Mouse (Mus musculus) left cerebral cortex, adult 18-20 months (tissue): ENCODE results near the gene Cux2. TPM values are rescaled to one million over a fixed set of nuclear protein-coding genes. Genes with fewer than 3 reads are reported as not detected.

Experiments
- DNase-seq, 2 experiments: peaks; one replicate each; pipeline ENCODE4 v3.0.0; 2021 to 2022; ENCODE audit warnings: low spot score in 2 of 2, mixed read lengths in 1 of 2
- long read RNA-seq, 2 experiments: library from polyadenylated mRNA; stranded (forward); transcript quantifications; one replicate each; pipeline ENCODE4 v2.0.0; 2021
- total RNA-seq, 2 experiments: library from RNA; stranded (reverse); gene quantifications; 2 replicates each; pipeline ENCODE4 v1.2.3; 2021

The Cux2 gene
- 100 to 1,000 TPM; 192 to 210 TPM for total RNA-seq
- long read RNA-seq, experiment 1, partial matches to known transcripts: 17 of 56 reads
- long read RNA-seq, experiment 1, other reads (novel, unspliced or antisense): 37 of 56 reads
- long read RNA-seq, experiment 2, full-length matches to known transcripts: 1 of 33 reads
- long read RNA-seq, experiment 2, partial matches to known transcripts: 5 of 33 reads
- long read RNA-seq, experiment 2, other reads (novel, unspliced or antisense): 27 of 33 reads

DNA sequence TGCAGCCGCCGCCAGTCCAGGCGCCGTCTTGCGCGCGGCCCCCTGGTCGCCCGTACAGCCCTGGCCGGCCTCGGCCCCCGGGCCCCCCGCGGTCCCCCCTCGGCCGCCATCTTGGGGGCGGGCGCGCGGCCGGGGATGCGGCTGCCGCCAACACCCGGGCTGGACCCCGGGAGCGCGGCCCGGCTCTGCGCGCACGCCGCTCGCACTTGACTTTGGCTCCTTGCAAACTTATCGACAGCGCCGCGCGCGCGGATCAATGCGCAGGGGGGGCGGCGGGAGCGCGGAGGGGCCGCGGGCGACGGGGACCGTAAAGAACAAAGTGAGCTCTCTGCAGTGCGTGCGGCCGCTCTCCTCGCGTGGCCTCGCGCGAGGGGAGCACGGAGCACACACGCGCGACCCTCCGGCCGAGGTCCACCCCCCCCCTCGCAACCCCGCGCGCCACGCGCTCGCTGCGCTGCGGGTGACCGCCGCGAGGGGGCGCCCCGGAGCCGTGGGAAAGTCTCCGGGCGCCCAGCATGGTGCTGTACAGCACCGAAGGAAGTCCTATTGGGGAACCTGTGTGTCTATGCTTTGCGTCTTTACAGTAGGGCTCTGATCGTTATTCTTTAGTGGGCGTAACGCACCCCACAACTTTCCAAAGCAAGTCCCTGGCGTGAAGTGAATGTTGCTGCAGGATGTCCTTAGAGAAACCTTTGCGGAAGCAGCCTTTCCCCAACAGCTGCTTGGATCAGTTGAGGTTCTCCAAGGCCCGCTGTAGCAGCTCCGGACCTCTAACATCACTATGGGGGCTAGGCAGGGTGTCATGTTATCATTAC lies at the start of gene Cux2:
Cux2 (minus strand) TSS at position 86 of the 815 bp plus-strand sequence.
- peak; percentile 66 to 70 for DNase-seq

DNA sequence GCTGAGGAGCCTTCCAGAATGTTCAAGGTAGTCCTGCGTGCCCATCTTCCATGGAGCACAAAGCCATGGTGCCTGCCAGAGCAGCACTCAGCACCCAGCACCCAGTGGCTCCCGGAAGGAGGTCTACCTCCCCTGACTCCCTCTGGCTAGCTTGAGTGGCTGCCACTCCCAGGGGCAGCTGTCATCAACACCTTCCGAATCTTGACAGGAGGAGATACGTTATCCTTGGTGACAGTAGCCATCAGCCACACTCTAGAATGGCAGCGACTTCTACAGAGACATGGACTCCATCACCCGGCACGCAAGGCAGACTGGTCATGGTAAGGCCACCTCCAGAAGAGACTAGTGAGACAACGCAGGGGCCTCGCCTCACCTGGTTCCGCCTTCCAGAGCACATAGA lies 44.5 kb upstream of the Cux2 start:
- DNase-seq: no peak

DNA sequence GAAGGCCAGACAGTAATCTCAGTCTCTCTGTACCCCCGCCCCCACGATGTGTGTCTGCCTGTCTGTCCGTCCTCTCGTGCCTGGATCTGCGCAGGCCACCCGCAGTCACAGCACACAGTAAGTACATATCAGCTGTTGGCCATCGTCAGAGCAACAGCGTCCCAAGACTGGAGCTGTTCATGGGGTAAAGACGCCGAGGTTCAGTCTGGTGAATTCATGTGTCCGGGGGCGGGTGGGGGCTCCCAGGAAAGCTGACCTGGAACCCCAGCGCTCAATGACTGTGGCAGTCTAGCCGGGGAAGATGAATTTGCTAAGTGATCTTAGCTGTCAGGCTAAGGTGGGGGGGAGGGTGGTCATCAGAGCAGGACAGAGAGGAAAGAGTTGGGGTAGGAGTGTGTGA lies 43.8 kb upstream of the Cux2 start:
- no peak for DNase-seq

DNA sequence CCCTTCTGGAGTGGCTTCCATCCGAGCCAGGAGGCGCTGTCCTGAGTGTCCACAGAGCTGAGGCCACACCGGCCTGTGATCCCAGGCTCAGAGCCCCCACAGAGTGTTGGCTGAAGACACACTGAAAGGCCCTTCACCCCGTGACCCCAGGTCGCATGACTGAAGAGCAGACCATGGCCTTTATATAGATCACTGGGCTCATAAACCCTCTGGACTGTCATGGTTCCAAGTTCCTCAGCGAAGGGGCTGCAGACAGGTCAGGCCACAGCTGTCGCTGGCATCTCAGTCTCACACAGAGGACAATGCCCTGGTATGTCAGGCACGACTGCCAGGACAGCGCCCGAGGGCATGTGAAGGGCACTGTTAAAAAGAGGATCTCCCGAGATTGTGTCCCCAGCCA lies 42.9 kb upstream of the Cux2 start:
- no peak for DNase-seq

DNA sequence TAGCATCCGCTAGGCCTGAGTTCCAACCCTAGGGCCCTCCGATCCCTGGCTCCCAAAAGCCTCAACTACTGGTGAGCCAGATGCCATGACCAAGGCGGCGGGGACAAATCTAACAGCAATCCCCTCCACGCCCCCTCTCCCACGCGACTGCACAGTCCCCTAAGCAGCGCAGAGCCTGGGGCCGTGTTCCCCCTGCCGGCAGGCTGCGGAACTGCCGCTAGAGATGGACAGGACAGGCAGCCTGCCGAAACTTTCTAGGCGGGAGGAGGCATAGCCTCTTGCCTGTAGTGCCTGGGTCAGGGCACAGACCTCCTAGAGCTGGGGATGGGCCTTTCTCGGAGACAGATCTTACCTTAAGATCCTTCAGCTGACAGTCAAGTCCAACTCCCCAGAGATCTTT lies 41.2 kb upstream of the Cux2 start:
- peak; percentile 48 to 56 for DNase-seq

DNA sequence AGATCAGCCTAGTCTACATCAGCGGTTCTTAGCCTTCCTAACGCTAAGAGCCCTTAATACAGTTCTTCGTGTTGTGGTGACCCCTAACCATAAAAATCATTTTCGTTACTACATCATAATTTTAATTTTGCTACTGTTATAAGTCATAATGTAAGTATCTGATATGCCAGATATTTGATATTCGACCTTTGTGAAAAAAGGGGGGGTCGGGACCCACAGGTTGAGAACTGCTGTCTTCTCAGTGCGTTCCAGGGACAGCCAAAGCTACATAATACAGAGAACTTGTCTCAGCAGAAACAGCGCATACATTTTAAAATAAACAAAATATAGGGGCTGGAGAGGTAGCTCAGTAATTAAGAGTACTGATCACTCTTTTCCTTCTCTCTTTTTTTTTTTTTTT lies 39.8 kb upstream of the Cux2 start:
- DNase-seq: no peak

DNA sequence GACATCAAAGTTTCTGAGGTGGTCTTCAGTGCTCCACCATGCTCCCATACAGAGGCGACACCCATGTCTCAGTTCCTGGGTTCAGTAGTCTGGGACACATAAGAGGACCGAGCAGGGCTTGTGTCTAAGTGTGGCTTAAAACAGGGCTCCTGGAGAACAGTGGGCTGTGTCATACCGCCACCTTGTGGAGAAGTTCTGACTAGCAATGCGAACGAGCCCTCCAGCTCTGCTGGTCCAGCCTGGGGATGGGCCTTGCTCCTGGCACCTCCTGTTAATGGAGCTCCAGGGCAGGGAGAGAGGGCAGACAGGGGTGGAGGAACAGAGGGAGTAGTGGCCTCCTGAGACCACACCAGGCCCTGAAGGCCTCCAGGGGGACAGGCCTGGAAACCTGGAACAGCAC lies 39.0 kb upstream of the Cux2 start:
- peak; percentile 88 to 90 for DNase-seq

DNA sequence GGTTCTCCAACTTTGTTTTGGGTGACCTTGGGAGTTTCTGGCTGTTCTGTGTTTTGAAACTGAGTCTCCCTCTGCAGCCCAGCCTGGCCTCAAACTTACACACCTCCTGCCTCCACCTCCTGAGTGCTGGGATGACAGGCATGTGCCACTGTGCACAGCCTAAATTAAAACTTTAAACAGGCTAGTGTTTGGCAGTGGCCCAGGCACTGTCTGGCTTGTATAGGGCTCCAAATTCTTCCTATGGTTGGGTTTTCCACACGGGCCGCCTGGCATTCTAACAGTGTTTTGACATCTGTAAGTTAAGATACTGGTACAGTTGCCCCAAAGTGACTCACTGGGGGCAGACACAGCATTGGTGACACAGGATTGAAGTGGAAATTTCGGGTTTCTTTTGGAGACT lies 36.2 kb upstream of the Cux2 start:
- DNase-seq: no peak

DNA sequence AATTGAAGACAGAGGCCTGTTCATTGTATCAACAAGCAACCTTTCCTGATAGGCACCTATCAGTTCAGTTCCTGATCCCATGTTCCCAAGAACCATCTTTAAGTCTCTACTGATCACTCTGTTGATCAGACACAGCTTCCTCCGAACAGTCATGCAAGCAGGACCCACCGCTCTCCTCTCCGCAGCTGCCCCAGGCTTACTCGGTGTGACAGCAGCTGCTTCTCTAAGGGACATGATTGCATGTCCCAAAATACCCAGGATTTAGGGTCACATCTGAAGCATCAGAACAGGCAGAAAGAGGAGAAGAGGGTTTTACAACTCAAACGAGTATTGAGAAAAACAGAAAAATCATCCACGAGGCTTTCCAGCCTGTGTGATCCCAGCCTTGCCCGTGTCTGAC lies 35.4 kb upstream of the Cux2 start:
- no peak for DNase-seq

DNA sequence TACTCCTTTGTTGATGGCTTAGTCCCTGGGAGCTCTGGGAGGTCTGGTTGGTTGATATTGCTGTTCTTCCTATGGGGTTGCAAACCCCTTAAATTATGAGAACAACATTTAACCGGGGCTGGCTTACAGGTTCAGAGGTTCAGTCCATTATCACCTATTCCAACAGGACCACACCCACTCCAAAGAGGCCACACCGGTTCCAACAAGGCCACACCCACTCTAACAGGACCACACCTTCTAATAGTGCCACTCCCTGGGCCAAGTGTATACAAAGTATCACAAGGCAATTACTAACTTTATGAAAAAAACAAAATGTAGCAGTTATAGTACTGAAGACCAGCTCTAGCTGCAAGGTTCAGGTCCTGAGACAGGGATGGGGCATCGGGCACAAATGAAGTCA lies 34.6 kb upstream of the Cux2 start:
- no peak for DNase-seq

DNA sequence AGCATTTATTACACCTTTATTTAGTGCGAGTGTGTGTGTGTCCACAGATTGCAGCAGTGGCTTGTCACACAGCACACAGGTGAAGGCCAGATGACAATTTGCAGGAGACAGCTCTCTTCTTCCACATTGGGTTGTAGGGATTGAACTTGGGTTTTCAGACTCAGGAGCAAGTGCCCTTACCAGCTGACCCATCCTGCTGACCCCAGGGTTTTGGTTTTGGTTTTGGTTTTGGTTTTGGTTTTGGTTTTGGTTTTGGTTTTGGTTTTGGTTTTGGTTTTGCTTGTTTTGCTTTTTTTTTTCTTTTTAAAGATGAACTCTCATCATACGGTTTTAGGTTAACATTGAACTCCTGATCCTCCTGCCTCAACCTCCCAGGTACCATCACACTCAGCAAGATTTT lies 33.4 kb upstream of the Cux2 start:
- no peak for DNase-seq

DNA sequence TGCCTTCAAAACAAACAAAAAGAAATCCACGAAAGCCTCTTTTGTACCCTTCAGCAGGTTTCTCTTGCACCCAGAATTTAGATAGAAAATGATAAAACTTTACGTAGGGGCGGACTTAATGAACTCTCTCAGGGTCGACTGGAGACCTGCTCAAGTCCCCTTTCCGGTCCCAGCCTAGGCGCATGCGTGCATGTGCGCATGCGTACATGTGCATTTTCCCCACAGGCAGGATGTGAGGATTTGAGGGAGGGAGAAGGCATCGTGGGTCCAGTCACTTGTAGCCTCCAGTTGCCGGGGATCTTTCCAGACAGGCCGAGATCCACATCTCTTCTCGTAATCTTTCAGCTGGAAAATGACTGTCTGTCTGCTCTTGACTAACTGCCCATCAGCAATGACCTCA lies 31.6 kb upstream of the Cux2 start:
- no peak for DNase-seq

DNA sequence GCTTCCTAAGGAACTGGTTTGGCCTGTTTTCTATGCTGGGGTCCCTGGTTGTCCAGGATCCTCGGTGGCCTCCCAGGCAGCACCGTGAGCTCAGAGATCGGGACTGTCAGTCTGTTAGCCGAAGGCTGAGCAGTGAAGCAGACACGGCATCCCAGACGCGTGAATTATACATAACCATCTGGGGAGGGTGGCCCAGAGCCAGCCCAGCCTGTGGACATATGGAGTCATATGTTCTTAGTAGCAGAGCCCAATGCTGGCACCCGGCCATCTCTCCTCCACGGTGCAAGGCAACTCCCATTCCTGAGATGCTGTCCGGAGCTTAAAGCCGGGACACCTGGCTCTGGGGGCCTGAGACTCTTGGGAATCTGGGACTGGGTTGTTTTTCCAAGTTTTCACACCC lies 31.0 kb upstream of the Cux2 start:
- DNase-seq: peak; percentile 82 to 84

DNA sequence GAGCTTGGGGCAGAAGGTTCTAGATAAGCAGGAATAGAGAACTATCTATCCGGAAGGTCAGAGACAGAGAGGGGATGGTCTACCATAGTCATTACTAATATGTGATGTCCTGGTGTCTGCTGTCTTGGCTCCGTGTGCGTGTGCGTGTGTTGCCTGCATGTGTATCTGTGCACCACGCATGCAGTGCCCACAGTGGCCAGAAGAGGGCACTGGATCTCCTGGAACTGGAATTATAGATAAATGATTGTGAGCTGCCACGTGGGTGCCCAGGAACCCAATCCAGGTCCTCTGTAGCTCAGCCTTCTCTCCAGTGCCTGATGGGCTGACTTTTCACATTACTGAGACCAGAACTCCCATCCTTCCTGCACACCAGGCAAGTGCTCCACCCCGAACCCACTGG lies 29.9 kb upstream of the Cux2 start:
- no peak for DNase-seq

DNA sequence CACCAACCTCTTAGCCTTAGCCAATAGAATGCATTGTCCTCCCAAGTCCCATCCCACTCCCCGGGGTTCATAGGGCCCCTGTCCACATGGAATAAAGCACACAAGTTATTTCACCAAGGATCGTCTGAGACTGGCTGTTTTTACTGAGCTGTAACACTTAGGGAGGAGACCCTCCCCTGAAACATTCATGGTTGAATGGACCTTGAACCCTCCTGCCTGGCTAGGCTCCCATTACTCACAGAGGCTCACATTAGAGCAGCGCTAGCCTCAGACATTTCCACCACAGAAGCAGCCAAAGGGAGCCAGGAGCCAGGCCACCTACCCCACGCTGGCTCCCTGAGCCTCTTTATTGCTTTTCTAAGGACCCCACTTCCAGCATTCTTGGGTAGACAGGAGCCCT lies 27.3 kb upstream of the Cux2 start:
- no peak for DNase-seq

DNA sequence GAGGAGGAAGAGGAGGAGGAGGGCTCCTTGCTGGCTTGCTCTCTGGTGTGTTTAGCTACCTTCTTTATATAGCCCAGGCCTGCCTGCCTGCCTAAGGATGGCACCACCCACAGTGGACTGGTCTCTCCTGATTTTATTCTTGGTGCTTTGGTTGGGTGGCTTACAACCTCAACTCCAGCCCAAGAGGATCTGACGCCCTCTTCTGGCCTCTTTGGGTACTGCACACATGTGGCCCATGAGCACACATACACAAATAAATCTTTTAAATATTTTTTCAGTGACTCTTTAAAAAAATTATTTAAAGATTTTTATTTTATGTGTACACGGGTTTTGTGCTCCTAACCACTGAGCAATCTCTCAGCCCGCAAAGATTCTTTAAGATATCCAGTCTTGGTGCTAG lies 25.8 kb upstream of the Cux2 start:
- no peak for DNase-seq

DNA sequence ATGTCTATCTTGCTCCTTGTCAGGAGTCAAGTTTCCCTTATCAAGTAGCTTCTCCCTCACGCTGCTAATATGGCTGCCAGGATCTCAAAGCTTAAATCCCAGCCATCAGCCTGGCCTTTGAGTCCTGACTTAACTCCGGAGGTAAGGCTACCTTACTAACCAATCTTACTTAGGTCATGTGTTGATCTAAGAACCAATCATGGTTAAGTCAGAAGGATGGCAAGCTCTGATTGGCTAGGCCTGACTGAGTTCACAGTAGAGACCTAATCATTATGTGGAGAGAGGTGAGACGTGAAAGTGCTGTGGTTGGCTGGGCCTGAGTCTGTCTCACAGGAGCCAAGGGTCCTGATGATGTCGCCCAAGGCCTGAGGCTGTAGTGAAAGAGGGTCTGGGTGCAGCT lies 22.1 kb upstream of the Cux2 start:
- no peak for DNase-seq

DNA sequence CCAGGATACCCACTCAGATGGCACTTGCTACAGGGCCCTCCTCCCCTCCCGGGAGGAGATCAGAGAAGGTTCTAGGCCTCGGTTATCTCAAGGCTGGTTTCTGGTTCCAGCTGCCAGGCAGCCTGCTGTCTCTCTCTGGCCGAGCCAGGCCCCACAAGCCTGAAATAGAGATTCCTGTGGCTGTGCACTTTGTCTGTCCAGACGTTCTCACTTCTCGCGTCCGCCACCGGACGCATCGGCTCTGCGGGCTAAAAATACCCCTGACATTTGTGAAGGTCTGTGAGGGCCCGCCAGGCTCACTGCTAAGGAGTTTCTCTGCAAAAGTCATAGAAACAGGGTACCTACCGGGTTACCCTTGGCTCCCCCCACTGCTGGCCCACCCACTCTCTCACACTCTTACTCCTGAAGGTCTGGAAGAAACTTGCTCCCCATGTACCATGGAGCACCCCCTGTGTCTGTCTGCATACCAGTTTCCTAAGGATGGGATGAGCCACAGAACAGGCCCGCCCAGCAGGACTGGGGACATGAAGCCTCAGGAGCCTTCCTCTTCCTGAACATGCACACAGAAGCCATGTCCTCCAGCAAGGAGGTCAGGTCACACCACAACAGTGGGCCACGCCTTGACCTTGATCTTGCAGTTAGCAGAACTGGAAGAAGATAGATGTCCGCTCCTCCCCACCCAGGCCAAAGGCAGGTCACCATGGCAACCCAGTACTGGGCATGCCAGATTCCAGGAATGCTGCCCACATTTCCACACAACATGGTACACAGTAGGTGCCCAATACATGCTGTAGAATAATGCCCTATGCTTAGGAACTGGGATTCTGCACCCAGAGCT lies 21.3 kb upstream of the Cux2 start:
- DNase-seq: peak in 1 of 2 experiments; percentile 33

DNA sequence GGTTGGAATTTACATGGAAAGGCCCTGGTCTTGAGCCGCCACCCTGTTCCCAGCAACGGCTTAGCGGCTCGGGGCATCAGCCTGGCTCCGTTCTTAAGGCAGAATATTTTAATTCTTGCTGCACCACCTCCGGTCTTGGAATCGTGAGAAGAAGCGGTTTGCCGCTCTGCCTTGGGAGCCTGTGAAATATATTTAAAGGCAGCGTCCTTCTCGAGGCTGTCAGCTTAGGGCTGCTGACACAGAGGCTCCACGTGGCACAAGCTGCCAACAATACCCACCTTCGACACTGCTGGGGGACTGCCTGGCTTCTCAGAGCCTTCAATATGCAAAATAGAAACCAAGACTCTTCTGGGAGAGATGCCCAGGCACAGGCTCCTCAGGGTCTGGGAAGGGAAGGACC lies 18.7 kb upstream of the Cux2 start:
- no peak for DNase-seq

DNA sequence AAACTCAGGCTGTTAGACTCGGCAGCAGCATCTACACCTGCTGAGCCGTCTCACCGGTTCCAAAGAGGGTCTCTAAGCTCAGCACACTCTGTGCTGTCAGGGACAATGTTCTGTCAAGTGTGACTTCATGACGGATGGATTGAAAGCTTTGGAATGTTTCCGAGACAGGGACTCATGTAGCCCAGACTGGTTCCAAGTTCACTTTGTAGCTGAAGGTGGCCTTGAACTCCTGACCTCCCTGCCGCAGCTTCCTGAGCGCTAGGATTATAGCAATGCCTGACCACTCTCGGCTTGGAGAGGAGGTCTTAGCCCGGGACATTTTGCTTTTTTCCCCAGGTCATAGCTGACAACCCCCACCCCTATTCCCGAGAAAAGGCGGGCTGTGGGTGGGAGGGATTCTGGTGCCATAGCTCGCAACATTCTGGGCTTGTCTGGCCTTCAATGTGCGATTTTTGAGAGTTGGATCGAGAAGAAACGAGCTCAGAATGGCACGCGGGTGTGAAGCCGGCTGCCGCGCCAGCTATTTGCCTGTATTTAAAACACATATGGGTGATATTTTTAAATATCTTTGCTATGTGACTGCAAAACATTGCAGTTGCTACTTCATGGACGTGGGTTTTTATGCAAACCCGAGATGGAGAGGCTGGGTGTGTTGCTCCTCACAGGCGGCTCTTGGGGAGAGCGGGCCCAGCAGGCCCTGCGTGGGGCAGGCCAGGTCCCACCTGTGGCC lies 13.5 kb upstream of the Cux2 start:
- DNase-seq: peak; percentile 51 to 71

DNA sequence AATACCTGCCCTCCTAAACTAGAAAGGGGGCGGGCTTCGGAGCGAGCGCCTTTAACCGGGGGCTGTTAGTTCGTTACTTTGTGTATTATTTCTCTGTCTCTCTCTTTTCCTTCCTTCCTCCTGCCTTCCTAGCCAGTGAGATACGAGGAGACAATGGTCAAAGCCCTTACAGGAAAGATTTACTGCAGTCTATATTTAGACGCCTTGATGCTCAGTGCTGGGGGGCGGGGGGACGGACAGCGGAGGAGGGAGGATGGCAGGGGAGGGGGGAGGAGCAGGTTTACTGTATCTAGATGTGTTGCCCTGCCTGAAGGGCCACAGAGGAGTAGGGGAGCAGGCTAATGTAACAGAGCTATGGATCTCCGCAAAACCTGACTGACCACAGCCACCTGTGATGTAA lies 12.6 kb upstream of the Cux2 start:
- DNase-seq: no peak
